In the genomic region with DNA sequence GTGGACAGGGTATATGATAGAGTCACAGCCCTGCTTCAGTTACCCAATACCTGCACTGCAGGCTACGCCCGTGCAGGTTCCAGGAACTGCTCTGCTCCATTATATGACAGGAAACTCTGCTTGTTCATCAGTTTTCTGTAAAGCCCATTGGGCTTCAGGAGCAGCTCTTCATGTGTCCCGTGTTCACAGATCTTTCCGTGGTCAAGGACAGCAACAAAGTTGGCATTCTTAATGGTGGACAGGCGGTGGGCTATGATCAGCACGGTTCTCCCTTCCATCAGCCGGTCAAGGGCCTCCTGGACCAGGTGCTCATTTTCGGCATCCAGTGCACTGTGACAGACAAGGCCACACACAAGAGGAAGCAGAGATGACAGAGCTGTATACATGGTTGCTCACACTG, we compare ENCODE assay signal across 16 mouse cellular contexts. TPM values are rescaled to one million over a fixed set of nuclear protein-coding genes. Genes with fewer than 3 reads are reported as not detected.
A peak's percentile ranks its signal among the peaks of the same experiment; 100 is the strongest.
DNase-seq lines count a peak whose midpoint lies in the region.
"Had no signal": no experiment of that assay in that cellular context is flagged by ENCODE, and none has a peak within 500 bp of the region (broad histone marks: within the 10 kb centered on the region; RNA-seq: fewer than 3 reads in every experiment).

No protein-coding gene starts in this region.

- DNase-seq in spleen, adult 18-20 months, result peak; percentile 28 to 32
- DNase-seq in spleen, postnatal 14 days (ENCODE audit: low spot score in 2 of 2), result no peak
- peak; percentile 27 to 30 for DNase-seq in spleen, postnatal 36 days (ENCODE audit: low spot score in 2 of 2)
- no peak for DNase-seq in spleen, postnatal 10 days (ENCODE audit: low spot score in 2 of 2)
- peak; percentile 51 to 53 for DNase-seq in B cell, adult 2 months
- no peak for DNase-seq in left cerebral cortex, adult 8-10 months (ENCODE audit: low spot score in 2 of 2)
- DNase-seq in heart, adult 18-20 months, result no peak
- DNase-seq: adrenal gland, adult 2 months; adrenal gland, postnatal 10 days; adrenal gland, postnatal 25 days; cerebellum, adult 11 months; cerebellum, adult 18-20 months; cerebellum, adult 8-10 months; cerebellum, adult 9-11 months; cerebellum, postnatal 14 days; forebrain, postnatal 0 days had no signal

RNA-seq across cellular contexts. Expression of a gene that starts 5.2 kb away (rescaled TPM):
- total RNA-seq in left cerebral cortex, adult 8-10 months (2022), result 10 to 100 TPM; 23.7 to 29.5 (median 26.1) TPM
- total RNA-seq in heart, adult 18-20 months (2021), result 10 to 100 TPM; 10.9 to 11.0 TPM

RNA-seq across cellular contexts. Expression of a gene that starts 28.7 kb away (rescaled TPM):
- total RNA-seq in left cerebral cortex, adult 8-10 months (2022), result 10 to 100 TPM; 19.2 to 21.4 (median 20.1) TPM
- 10 to 100 TPM; 43.3 to 52.1 TPM for total RNA-seq in heart, adult 18-20 months (2021)

RNA-seq across cellular contexts. Expression of a gene that starts 59.7 kb away (rescaled TPM):
- total RNA-seq in left cerebral cortex, adult 8-10 months (2022), result 10 to 100 TPM in 3 of 4 experiments, 1 to 10 TPM in 1; 9.2 to 24.8 (median 18.0) TPM
- 100 to 1,000 TPM; 385 to 423 TPM for total RNA-seq in heart, adult 18-20 months (2021)
- total RNA-seq: adrenal gland, postnatal 25 days had no signal

Comparison
In these comparisons a context has a peak if more than half of its experiments do, and no peak if none do; other contexts are left out.
1. DNase-seq: peak in spleen, adult 18-20 months (2 of 2), spleen, postnatal 36 days (2 of 2) and B cell, adult 2 months (2 of 2); none in spleen, postnatal 14 days (0 of 2), spleen, postnatal 10 days (0 of 2), left cerebral cortex, adult 8-10 months (0 of 2) and heart, adult 18-20 months (0 of 2).
2. RNA of a gene that starts 59.7 kb away (total RNA-seq): 385 to 423 TPM in heart, adult 18-20 months; 9.2 to 24.8 TPM in left cerebral cortex, adult 8-10 months; every median in the first group is over 10 times any median in the second.